21 mouse cellular contexts compared by ENCODE assay signal in the genomic region with DNA sequence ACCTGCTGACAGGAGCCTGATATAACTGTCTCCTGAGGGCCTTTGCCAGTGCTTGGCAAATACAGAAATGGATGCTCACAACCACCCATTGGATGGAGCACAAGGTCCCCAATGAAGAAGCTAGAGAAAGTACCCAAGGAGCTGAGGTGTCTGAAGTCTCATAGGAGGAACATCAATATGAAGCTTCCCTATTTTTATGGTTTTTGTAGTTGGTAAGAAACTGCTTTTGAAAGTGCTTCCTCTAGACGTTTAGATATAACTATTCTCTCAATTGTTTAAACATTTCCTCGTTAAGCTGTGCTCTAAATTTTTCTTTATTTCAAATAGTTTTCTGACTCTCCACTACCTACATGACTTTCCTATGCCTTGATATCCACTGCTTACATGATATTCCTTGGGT.
"Had no signal": no experiment of that assay in that cellular context is flagged by ENCODE, and none has a peak within 500 bp of the region (broad histone marks: within the 10 kb centered on the region; RNA-seq: fewer than 3 reads in every experiment).

No protein-coding gene starts in this region.

- H3K36me3 ChIP-seq: heart, embryonic 13.5 days; heart, embryonic 15.5 days; hindbrain, embryonic 13.5 days; hindbrain, embryonic 15.5 days; kidney, embryonic 15.5 days; limb, embryonic 10.5 days; limb, embryonic 12.5 days had no signal

- H3K4me1 ChIP-seq: heart, embryonic 13.5 days; heart, embryonic 15.5 days; hindbrain, embryonic 13.5 days; hindbrain, embryonic 15.5 days; kidney, embryonic 15.5 days; limb, embryonic 10.5 days; limb, embryonic 12.5 days had no signal

- H3K27ac ChIP-seq: heart, embryonic 13.5 days; heart, embryonic 15.5 days; hindbrain, embryonic 13.5 days; hindbrain, embryonic 15.5 days; hindbrain, postnatal 0 days; kidney, embryonic 15.5 days; kidney, postnatal 0 days; layer of hippocampus, adult 2 months; left cerebral cortex, adult 2 months; limb, embryonic 10.5 days; limb, embryonic 12.5 days had no signal

- H3K4me3 ChIP-seq: heart, embryonic 13.5 days; heart, embryonic 15.5 days; hindbrain, embryonic 13.5 days; hindbrain, embryonic 15.5 days; kidney, embryonic 15.5 days; layer of hippocampus, adult 2 months; left cerebral cortex, adult 2 months; limb, embryonic 10.5 days; limb, embryonic 12.5 days had no signal

- DNase-seq: gastrocnemius, postnatal 14 days; gastrocnemius, postnatal 36 days; heart, adult 18-20 months; heart, postnatal 14 days; heart, postnatal 36 days; kidney, adult 11 months; kidney, postnatal 14 days; kidney, postnatal 4 days; liver had no signal

- H3K27me3 ChIP-seq: heart, embryonic 13.5 days; heart, embryonic 15.5 days; hindbrain, embryonic 13.5 days; hindbrain, embryonic 15.5 days; kidney, embryonic 15.5 days; limb, embryonic 12.5 days had no signal

- ATAC-seq: hindbrain, postnatal 0 days; intestine, embryonic 16.5 days had no signal
